Mouse (Mus musculus) G1E (cell line): ENCODE measurements around the gene Mta3.

Source experiments
- CTCF ChIP-seq: IDR thresholded peaks from 2 replicates; pipeline ENCODE4 v1.5.1; 2012; ENCODE audit warnings: low read depth, low read length, inconsistent platforms, mixed read lengths
- GATA1 ChIP-seq: IDR thresholded peaks from 2 replicates; pipeline ENCODE4 v1.6.1; 2012; ENCODE audit warnings: borderline replicate concordance, low read length, inconsistent platforms, mixed read lengths
- POLR2AphosphoS5 ChIP-seq: IDR thresholded peaks from 2 replicates; pipeline ENCODE4 v1.6.1; 2012; ENCODE audit warnings: low read depth, low read length, inconsistent platforms; ENCODE audit not compliant: insufficient replicate concordance

DNA sequence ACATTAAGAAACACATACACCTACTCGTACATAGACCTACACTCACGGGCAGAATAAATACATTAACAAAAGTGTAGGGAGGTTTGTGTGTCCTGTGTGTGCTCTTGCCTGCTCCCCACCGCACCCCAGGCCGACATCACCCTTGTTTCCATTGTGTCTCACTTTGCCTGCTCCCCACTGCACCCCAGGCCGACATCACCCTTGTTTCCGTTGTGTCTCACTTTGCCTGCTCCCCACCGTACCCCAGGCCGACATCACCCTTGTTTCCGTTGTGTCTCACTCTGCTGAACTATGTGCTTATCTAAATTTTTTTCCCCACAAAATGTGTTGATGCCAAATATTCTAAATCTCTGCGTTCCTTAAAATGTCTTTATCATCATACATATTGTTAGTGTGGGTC, 15.2 kb downstream of the Mta3 start:
- TF ChIP-seq GATA1 (no peak), CTCF (no peak), POLR2AphosphoS5 (no peak)
